Mouse (Mus musculus) kidney, postnatal 14 days (tissue): ENCODE data around the gene Nkx2-4.
A peak's percentile ranks its signal among the peaks of the same experiment; 100 is the strongest.

Experiments used
- DNase-seq: peaks from one replicate; pipeline ENCODE4 v3.0.0; 2022; ENCODE audit warnings: mixed read lengths

The Nkx2-4 gene

DNA sequence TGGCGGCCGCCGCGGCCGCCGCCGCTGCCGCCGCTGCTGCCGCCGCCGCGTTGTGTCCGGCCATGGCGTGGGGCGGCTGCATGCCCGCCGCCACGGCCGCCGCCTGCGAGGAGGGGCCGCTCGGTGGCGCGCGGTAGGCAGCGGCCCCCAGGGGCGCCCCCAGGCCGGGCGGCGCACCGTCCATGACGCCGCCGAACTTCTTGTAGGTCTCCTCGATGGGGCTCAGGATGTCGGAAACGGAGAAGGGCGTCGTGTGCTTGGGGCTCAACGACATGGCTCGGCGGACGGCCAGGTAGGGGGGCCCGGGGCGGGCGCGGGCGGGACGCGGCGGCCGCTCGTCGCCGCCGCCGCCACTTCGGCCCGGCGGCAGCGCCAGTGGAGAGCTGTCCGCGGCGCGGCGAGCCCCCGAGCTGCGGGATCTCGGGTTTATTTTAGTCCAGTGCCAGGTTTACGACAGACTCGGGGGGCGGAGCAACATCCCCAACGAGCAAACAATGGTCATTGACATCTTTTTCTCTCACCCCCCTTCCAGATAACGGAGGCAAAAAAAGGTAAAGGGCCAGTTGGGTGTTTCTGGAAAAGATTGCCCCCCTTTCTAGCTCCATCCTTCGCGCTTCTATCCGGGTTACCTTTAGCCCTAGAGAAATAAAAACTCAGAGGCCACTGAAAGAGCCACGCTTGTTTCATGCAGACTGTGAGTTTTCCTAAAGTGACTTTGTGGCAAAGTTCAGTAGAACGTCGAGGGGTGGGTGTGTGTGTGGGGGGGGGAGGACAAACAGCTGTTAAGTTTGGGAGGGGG lies at the start of gene Nkx2-4:
Nkx2-4 (minus strand) TSS at position 374 of the 799 bp plus-strand sequence.
- peak; percentile 6 for DNase-seq

DNA sequence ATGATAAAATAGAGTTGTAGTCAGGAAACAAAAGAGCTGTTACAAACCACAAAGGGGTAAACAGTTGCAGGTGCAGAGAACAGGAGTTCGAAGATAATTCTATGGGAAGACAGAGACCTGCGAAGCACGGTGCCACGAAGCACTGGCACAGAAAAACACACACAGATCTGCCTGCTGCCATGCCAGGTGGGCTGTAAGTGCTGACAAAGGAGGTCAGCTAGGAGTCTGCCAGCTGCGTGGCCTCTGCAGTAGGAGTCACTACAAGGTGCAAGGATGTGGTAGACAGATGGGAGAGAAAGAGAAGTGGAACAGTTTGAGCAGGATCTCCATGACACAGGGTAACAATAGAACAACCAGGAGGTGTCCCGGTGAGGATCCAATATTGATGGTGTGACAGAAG lies 42.1 kb upstream of the Nkx2-4 start:
- no peak for DNase-seq

DNA sequence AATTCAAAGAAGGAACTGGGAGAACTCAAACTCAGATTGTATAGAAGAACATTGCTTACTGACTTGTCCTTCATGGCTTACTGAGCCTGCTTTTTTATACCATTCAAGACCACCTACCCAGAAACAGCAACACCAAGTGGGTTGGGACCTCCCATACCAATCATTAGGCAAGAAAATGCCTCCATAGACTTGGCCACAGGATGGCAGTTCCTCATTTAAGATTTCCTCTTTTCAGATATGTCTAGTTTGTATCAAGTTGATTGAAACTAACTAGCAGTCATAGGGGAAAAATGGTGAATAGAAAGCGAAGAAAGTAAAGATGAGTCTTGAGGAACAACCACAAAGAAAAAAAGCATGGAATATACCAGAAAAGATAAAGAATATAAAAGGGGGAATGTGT lies 34.5 kb upstream of the Nkx2-4 start:
- DNase-seq, result no peak

DNA sequence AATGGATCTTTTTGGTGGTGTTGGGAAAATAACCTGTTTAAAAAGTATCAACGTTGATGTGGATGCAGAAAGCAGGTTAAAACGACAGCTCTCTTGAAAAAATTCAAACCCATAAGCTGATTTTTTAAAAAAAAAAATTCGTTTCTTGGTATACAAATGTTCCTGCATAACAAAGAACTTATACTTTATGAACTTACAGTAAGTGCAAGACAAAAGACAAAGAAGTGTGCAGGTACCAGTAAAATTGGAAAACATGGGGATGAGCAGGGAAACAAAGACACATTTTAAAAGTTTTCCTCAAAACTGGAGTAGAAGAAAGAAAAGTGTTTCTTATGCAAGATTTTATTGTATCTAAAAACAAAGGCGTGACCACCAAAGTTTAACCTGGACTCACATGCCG lies 1.2 kb upstream of the Nkx2-4 start:
- no peak for DNase-seq

DNA sequence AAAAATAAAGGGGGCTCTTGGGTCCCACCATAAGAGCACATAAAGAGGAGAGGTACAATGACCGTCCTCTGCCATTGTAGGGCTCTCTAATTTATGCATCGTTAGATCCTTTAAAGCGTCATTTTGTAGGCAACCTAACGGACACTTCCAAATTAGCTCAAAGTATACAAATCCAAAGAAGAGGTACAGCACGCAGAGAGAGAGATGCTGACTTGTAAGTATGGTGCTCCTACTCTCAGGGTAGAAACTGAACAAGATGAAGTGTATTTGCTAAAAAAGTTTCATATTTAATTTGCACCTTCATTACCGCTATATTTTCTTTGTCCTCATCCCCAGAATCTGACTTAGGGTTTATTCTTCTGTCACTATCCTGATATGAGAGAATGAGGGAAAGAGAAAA lies 692 bp upstream of the Nkx2-4 start:
- DNase-seq, result no peak

DNA sequence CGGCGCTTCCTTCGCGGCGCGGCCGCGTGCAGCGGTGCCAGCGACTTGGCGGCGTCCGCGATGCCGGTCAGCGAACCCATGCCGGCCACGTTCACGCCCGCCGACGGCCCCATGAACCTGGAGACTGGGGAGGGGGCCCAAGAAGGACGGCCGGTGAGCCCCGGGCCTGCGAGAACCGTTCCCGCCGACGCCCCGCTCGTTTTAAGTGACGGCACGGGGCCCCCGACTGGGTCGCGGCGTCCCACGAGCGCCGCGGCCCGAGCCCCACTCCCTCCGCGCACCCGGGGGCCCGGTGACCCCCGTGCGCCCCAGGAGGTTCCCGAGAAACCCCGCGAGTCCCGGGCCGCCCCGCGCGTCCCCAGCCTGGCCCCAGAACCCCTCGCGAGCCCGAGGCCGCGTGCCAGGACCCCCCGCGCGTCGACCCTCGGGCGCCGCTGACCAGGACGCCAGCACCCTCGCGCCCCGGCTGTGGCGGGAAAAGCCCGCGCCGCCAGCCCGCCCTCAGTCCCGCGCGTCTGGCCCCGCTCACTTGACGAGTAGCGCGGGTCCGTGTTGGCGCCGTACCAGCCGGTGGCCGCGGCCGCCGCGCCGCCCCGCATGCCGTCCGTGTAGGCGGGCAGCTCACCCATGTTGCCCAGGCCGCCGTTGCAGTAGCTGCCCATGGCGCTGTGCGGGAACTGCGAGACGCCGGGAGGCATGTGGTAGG lies 726 bp downstream of the Nkx2-4 start:
- peak; percentile 7 for DNase-seq

DNA sequence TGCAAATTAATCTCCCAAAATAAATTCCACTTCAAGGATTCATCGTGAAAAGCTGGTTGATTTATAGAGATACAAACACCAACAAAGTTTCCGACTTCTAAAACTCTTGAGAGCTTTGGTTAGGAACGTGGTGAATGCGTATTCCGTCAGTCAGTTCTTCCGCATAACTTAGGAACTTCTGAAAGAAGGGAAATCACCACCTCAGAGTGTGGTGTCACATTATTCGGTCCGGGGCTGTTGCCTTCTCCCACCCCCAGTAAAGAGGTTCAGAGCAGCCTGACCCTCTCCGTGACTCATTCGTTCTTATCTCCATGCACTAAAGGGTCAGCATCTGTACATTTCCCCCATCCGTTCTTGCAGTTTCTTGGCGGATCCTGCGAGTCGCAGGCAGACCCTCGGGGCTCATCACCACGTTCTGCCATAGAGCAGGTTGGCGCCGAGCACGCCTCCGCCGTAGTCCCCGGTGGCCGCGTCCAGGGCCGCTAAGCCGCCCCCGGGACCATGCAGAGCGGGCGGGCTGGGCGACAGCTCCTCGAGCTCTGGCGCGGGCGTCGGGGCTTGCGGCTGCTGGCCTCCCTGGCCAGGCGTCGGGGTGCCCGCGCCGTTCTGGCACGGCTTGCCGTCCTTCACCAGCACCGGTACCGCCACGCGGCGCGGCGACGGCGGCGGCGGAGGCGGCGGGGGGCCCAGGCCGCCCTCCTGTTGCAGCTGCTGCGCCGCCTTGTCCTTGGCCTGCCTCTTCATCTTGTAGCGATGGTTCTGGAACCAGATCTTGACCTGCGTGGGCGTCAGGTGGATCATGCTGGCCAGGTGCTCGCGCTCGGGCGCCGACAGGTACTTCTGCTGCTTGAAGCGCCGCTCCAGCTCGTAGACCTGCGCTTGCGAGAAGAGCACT lies 1.5 kb downstream of the Nkx2-4 start:
- peak; percentile 26 for DNase-seq

DNA sequence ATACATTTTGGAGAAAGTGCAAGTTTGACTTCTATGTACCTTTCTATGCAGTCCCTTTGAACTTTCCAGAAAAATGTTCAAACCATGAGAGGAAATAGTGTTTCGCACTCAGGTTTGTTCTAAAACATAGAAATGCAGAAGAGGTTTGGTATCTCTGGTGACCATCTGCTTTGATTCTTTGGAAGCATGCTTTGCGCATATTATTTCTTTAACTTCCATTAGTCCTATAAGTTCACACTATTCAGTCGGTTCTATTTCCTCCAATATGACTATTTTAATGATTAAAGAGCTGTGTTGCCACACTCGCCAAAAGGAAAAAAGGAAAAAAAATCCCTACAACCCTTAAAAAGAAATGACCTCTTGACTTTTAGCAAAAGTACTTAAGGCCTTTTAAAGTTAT lies 2.9 kb downstream of the Nkx2-4 start:
- no peak for DNase-seq

DNA sequence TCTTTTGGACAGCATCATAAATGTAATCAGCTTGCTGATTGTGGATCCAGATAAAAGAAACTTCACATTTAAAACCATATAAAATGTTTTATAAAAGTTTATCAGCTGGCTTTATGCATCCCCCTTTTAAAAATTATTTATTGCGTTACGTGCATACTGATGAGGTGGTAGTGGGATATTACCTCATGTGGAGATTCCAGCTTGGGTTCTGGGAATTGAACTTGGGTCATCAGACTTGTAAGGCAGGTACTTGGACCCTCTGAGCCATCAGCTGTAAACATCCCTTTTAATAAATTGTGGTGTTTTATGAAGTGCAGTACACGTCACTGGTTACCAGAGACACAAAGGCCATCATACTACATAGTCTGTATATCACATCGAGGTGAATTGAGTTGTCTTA lies 10.8 kb downstream of the Nkx2-4 start:
- no peak for DNase-seq

DNA sequence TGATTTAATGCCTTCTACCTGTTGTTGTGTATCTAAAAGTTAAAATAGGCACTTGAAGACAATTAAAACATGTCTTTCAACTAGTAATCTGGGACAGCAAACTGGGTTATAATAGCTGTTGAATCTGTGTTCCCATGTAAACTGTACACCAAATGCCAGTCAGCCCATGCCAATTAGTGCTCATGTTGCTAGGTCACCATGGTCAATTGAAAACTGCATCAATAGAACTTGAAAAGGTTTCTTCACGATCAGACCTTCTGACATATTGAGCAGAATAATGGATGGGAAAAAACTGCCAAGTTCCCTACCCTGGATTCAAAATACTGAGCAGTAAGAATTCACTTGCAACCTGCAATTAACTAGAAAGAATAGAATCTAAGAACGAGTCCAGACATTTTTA lies 11.3 kb downstream of the Nkx2-4 start:
- DNase-seq, result no peak

DNA sequence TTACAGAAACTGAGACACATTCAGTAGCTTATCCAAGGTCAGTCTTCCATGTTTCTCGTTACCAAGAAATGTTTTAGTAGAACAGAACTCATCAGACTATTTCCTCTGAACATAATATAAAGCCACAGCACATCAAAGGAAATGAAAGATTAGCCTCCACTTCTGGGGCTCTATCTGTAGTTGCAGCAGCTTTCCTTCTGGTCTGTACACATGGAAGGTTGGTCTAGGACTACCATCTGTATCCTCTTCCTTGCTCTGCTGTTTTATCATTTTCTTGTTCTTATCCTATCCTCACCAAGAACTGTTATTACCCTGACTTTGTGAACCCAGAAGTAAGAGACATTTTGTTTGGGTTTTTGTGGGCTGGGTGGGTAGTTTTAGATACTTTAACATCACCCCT lies 14.9 kb downstream of the Nkx2-4 start:
- DNase-seq, result no peak

DNA sequence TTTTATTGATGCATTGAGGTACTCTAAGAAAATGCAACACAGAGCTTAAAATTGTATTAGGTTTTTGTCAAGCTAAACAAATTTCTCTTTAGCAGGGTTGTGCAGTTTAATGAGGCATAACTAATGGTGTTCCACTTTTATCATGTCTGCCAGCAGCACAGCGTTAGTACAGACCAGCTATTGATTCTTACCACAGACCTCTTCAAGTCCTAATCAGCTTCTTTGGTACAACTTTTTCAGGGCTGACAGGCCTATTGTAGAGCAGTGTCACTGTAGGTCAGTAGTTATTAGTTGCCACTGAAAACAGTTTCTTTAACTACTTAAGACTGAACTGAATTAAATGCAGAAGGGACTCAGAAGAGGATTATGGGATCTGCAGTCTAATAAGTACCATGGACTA lies 16.2 kb downstream of the Nkx2-4 start:
- DNase-seq, result no peak

DNA sequence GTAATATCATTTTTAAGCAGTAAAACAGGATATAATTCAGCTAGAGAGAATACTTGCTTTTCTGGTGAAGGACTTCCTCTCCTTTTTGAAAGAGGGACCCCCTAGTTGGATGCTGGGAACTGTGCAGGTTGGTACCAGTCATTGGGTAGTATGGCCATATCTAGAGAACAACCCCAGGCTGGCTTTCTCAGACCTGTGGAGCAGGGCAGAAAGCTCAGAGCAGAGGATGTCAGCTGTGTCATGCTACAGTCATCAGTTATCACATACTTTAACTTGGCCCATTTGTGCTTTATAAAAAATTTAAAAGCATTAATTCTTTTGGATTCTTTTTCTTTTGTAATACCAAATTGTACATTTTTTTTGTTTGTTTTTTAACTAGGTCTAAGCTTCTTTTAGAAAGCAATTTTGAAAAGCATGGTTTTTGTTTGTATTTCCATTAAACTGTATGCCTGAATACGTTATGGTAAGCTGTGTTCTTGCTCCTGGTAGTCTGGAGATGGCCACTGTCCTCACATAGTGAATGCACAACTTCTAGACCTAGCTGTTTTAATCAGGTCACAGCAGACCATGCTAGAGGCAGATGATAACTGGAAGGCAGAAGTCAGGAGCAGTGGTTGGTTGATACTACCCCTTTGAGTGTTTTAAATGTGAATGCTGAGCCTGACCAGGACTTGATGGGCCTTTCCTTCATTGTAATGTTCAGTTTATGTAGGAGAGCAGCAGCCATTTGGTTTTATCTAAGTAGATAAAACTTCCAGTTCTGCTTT lies 17.6 kb downstream of the Nkx2-4 start:
- DNase-seq, result no peak

DNA sequence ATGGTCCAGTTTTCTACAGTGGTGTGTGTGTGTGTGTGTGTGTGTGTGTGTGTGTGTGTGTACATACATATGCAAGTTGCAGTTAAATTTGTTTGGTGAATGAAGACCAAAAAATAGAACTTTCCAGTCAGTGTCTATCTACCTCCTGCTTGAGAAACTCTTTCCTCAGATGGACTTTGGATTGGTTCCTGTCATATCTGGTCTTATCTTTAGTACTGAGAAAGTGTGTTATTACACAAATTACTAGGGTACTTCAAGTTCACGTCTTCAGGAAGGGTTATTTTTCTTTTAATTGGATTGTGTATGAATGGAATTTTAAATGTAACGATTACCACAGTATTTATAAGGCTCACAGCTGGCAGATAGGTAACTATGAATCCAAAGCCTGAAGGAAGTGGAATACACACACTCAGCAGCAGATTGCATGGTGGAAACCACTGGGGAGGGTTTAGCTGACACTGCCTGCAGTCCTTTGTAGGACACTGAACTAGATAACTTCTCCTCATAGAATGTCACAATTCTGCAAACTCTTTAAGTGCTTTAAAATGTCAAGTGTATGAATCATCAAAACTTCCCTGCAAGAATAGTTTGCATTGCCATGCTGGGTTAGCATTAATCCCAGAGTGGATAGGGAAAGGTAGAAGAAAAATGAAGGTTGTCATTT lies 31.9 kb downstream of the Nkx2-4 start:
- no peak for DNase-seq

DNA sequence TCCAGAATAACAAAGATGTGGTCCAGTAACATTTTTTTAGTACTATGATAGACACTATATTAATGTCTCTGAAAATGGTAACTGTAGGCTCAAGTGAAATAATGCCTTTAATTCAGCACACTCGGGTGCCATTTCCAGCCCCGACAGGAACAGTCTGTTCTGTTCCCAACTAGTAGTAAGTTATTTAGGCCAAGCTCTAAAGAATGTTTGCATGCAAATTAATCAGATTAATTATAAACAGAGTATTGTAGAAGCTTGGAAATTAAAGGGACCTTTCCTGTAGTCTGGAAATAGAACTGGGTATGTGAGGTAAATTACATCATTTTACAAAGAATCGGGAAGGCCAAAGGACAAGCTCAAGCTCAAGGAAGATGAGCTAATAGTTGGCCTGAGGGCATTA lies 38.2 kb downstream of the Nkx2-4 start:
- peak; percentile 46 for DNase-seq

DNA sequence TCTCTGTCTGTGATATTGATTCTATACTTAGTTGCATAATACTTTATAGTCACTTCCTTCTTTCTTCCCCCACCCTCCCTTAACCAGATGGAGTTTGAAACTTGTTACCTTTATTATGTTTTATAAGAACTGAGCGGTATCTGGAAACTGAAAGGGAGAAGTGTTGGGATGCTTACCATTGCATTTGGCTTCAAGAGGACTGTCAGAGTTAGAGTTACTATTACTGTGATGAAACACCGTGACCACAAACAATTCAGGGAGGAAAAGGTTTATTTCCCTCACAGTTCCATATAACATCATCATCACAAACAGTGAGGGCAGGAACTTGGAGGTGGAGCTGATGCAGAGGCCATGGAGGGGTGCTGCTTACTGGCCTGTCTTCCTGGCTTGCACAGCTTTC lies 49.4 kb downstream of the Nkx2-4 start:
- DNase-seq, result no peak
